Mouse (Mus musculus) brain, embryonic 14.5 days (tissue): Measurements from ENCODE around the gene Gabrd.

Experiments
- CTCF ChIP-seq: fragments of 200-500 bp; IDR thresholded peaks from 2 replicates; pipeline ENCODE4 v1.5.1; 2012; ENCODE audit warnings: inconsistent platforms, mild to moderate bottlenecking, moderate library complexity, borderline replicate concordance; ENCODE audit not compliant: insufficient read depth, insufficient read length; ENCODE audit errors: extremely low read depth
- POLR2A ChIP-seq: fragments of 200-500 bp; IDR thresholded peaks from 2 replicates; pipeline ENCODE4 v1.6.1; 2012; ENCODE audit warnings: mild to moderate bottlenecking, inconsistent platforms, borderline replicate concordance; ENCODE audit not compliant: poor library complexity, insufficient read depth, insufficient read length, severe bottlenecking; ENCODE audit errors: extremely low read depth

- TF ChIP-seq CTCF (no peak), POLR2A (no peak)
Measured at GRCm38 (mm10) chr4:155356354-155356753, 41.6 kb downstream of the Gabrd start.
